Mouse (Mus musculus) natural killer cell, adult 2 months (primary cell): ENCODE data around the gene Rnasek.

Source experiments
- DNase-seq, 2 experiments: peaks; one replicate each; pipeline ENCODE4 v3.0.0; 2022; ENCODE audit warnings: low spot score in 2 of 2

Rnasek gene

DNA sequence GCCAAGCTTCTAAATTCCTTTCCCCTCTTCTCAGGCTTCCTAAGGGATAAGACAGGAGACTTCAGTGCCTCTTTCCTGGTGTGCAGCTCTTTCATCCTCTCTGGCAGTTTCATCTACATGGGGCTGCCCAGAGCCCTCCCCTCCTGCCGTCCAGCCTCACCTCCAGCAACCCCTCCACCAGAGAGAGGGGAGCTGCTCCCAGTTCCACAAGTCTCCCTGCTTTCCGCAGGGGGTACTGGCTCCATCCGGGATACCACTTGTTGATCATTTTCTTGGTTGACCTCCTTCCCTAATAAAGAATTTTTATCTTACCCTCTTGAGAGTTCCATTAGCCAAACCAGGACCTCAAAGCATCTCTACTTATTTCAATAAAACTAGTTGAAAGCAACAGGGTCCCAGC lies 23.5 kb downstream of the Rnasek start:
- DNase-seq = no peak

DNA sequence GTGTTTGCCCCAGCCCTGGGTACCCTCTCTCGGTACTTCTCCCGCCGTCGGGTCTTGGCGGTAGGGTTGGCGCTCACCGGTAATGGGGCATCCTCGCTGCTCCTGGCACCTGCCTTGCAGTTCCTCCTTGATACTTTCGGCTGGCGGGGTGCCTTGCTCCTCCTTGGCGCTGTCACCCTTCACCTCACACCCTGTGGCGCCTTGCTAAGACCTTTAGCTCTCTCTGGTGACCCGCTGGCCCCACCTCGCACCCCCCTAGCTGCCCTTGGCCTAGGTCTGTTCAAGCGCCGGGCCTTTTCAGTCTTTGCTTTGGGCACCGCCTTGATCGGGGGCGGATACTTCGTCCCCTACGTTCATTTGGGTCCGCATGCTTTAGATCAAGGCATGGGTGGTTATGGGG lies 24.3 kb downstream of the Rnasek start:
- DNase-seq = no peak

DNA sequence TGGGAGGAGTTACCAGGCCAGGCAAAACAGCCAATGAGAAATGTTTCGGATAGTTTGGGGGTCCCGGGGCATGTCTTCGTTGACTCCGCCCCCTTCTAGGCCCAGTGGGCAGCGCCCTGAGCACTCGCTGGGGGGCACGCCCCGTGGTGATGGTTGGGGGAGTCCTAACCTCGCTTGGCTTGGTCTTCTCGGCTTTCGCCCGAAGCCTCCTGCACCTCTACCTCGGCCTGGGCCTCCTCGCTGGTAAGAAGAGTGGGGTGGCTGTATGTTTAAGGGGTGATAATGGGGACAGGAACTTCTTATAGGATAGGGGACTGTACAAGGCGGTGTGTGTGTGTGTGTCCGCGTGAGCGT lies 24.8 kb downstream of the Rnasek start:
- DNase-seq = no peak

DNA sequence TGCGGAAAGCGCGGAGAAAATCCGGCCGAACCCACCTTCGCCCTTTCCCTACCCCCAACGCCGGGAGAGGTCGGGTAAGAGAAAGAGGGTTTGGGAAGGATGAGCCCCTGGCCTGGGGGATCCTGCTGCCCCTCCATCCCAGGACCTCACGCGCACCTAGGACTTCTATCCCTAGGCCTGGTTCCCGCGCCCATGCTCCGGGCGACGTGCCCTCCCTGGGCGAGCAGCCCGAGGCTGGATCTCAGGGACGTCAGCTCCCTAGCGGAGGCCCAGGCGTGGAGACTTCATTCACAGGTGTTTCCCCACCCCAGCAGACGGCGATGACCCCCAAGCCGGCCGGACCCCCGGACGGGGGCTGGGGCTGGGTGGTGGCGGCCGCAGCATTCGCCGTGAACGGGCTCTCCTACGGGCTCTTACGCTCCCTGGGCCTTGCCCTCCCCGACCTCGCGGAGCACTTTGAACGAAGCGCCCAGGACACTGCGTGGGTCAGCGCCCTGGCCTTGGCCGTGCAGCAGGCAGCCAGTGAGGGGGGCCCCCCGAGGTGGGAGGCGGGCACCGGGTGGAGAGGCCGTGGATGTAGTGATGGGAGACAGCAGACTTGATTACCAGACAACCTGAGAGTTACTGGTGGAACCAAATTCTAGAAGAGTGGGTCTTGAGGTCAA lies 25.3 kb downstream of the Rnasek start:
- no peak for DNase-seq

DNA sequence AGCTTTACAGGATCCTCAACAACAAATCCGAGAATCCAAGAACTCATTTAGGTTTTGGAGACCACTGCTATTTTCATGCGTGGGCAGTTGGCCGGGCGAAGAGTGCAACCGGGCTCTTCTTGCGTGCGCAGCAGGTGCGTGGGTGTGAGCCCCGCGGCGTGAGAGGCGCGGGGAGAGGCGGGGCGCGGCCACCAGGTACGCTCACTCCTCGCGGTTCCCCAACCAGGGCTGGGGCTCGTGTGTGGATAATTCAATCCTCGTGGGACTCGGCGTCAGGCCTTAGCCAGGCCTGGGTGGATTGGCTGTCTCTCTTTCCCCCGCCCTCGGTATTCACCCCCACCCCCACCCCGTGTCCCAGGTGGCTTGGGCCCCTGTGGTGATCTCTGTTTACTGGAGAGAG lies 25.9 kb downstream of the Rnasek start:
- no peak for DNase-seq

DNA sequence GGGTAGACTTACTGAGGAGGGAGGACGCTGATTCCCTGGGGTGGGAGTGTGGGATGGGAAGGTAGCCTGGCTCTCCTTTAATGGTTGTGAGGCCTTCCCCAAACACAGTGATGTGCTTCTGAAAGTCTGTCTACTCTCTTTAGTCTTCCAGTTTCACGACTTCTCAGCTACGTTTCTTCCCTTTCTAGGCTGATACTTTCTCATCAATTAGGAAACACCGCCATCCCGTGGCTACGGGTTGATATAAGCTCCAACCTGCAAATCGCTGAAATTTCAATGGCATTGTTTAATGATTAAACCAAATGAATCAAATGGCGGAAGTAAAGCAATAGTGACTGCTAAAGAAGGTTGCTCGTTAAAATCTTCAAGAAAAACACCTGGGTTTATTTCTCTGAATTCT lies 26.7 kb downstream of the Rnasek start:
- peak in 1 of 2 experiments; percentile 55 for DNase-seq

DNA sequence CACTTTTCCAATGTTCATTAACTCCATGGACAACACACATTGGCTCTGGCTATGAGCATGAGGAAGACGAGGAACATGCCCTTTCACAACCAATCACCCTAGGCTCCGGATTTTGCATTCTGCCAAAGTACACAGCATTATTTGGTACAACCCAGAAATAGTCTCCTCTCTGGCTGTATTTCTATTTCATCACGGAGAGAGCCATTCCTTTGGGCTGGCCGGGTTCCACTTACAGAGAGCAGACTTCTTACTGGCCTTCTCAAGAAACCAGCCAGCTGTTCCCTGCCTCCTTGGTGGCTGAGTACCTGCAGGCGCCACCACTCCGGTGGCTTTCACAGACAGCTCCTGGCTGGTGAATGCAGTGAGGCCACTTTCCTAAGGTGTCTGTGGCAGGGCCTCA lies 27.2 kb downstream of the Rnasek start, which contains the start of gene Slc16a11:
Slc16a11 (plus strand) TSS at position 330 of the 400 bp plus-strand sequence.
- no peak for DNase-seq

DNA sequence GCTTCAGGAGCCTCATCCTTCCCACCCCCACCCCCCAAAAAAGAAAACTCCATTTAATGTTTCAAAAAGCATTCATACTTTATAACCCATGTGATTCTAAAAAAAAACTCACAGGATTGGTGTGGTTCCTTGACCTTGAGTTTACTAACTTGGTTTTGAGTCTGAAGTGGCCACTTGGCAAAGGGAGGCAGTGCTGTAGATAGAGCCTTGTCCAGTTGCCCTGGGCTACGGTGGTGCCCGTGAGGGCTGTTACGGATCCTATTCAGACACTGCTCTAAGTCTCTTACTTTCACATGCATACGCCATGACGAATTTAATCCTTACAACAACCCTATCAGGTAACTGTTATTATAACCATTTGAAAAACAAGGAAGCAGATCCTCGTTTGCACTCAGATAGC lies 27.7 kb downstream of the Rnasek start:
- DNase-seq = no peak

DNA sequence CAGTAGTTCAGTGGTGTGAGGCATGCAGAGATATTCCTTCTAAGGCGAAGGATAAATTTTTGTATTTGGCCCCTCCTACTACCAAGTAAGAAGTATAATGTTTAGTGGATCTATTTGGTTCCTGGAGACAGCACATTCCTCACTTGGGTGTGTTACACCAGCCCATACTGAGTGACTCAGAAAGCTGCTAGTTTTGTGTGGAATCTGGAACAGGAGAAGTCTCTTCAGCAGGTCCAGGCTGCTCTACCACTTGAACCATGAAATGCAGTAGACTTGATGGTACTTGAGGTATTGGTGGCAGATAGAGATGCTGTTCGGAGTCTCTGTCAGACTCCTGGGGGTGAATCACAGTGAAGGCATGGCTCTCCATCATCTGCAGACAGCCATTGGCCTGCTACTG lies 29.0 kb downstream of the Rnasek start:
- no peak for DNase-seq

DNA sequence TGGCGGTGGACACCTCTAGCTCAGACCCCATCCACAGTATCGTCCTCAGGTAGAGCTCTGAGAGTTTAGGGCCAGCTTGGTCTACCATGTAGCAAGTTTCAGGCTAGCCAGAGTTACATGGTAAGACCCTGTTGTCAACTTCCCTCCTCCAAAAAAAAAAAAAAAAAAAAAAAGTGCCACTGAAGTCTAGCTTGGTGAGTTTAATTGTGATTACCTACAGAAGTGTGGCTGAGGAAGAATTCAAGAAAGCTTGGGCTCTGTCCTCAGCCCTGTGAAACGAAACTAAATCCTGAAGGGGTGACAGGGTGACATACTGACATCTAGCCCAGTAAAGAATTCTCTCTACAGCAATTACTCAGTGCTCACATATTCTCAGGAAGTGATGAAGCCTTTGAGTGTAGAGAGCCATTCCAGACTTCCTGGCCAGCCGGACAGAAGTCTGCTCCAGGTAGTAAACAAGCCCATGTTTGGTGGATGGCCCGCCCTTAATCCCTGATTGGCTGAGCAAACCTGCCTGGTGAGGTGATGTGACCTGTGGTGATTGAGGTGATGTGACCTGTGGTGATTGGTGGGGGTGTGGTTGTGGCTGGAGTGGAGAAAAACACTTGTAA lies 30.8 kb downstream of the Rnasek start:
- DNase-seq = no peak

DNA sequence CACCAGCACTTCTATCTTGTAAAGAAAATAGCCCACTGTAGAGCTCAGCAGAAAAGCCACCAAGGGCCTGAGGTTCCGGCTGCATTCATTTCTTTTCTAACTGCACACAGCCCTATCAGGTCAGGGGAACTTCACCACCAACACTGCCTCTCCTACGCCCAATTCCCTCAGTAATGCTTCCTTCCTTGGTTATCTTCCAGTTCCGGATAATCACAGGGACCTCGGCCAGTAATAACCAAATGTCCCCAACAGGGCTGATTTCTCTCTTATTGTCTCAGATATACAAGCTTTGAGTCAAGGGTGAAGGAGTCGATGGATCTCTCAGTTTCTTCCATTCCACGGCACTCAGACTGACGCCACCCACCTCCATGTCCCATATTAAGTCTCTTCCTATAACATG lies 32.4 kb downstream of the Rnasek start:
- DNase-seq = no peak

DNA sequence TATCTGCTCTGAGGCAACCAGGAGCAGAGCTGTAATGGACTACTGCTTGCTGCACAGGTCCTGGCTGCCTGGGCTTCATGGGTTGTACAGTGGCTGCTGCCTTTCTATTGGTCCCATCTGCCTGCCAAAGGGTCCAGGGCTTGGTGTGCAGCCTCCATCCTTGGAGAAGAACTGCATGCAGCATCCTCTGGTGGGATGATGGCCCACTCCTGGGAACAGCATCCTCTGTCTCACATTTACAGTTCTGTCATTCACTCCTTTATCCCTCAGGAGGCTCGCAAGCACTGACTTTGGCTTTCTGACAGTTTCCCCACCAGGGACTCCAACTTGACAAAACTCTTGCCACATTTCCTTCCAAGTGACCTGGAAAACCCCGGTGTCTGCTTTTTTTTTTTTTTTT lies 32.8 kb downstream of the Rnasek start:
- no peak for DNase-seq

DNA sequence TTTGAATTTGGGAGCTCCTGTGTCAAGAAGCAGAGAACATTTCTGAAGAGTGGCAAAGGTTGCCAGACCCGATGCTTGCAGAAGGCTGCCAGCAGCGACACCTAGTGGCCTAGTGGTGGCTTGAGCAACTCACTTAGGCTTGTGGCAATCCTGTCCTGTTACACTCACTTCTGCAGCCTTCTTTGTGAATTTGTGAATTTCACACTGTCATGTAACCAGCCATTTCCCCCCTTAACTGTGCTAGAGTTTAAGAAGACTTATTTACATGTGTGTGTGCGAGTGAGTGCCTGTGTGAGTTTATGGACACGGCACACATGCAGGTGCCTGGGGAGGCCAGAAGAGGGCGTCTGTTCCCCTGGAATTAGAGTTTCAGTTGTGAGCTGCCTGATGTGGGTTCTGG lies 38.0 kb downstream of the Rnasek start:
- peak; percentile 75 to 78 for DNase-seq

DNA sequence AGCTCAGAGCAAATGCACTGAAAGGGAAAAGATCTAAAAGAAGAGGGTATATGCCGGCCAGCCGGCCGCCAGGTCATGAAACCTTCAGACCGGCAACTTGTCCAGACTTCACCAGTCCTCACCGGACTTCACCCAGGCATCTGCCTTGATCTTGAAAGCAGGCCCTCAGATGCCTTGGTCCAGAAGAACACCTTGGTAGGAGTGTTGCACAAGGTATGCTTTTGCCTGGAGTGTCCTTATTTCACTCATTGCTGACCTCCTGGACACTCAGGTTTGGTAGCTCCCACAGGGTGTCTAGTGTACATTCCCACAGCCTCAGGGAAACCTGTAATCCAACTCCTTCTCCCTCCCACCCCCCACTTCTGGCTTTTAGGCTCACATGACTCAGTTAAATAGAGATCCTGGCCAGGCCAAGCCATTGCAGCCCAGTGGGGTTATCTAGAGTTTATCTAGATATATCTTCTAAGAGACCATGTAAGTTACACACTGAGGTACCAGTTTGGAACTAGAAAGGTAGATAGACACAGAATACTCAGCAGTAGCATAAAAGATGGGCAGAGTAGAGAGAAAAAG lies 39.5 kb downstream of the Rnasek start:
- no peak for DNase-seq

DNA sequence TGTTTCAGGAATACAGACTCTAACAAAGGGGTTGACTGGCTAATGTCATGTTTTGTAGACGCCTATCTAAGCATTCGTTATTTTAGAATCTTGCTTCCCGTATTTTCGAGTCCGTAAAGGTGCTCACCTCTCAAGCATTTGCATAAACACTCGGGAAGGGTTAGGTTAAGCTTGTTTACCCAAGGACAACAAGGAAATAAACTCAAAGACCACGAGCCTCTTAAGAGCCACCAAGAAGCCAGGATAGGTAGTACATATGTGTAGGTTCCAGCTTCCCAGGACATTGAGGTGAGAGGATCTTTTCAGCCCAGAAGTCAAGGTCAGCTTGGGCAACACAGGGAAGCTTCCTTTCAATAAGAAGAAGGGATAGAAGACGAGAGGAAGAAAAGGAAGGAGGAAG lies 40.5 kb downstream of the Rnasek start:
- no peak for DNase-seq

DNA sequence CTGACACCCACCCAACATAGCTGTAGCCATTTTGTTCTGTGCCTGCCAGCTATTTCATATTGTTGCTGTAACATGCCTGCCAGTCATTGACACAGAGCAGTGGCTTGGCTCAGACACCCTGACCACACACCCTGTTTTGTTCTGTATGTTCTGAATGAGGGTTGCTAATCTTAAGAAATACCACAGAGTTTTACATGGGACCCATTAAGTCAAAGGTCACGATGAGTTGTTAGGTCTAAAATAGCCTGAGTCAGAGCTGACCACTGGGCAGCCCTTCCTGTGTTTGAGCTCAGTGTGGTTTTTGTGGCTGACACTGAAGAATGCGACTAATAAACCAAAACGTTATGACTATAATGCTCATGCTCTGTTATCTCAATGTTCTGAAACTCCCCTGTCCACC lies 41.3 kb downstream of the Rnasek start:
- DNase-seq = peak; percentile 58 to 80

DNA sequence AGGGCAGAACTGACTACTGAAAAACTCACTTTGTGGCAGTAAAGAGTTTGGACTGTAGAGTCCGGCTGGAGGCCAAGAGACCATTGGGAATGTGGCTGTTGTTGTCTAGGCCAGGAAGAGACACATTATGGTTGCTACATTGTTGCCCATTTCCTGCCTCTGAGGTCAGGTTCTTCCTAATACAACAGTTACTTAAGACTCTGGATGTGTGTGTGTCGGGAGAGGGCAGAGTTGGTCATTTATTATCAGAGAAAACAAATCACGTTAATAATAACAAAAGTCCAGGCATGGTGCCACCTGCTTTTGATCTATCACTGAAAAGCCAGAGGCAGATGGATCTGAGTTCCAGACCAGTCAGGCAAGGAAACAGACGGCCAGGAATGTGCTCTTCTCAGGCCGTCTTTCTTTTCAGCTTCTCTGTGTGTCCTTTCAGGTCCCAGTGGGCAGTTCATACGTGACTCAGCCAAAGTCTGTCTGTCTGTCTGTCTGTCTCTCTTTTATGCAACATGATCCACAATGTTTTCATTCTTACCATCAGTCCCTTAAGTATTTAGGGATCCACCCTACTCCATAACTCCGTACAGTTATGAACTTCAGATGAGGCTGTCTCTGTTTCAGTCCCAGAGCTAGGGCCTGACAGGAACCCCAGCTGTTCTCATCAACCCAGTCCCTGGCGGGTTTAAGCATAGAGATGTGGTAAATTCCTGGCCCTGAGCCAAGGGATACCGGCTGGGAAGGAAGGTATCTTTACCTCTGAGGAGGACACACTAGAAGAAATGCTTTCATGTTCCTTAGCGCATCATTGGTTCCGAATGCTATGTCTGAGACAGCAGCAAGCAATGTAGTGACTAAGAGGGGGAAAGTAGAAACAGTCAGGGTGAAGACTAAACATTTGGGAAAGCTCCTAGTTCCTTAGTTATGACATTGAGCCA lies 46.0 kb downstream of the Rnasek start:
- no peak for DNase-seq

DNA sequence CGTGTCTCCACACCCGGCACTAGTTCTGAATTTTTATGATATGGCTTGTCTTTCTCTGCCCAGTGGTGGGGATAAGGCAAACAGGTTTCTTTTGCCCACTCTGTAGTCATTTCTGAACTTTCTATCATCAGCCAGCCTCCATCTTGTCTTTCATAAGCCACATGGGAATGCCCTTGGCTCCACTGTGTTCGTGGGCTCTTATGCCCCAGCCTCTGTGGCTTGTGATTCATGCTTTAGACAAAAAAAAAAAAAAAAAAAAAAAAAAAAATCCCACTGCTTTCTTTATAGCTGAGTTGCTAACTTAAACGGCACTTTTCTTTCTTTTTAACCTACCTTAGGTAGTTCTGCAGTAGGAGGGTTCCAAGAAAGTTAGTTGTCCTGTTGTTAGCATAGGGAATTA lies 47.5 kb downstream of the Rnasek start:
- no peak for DNase-seq

DNA sequence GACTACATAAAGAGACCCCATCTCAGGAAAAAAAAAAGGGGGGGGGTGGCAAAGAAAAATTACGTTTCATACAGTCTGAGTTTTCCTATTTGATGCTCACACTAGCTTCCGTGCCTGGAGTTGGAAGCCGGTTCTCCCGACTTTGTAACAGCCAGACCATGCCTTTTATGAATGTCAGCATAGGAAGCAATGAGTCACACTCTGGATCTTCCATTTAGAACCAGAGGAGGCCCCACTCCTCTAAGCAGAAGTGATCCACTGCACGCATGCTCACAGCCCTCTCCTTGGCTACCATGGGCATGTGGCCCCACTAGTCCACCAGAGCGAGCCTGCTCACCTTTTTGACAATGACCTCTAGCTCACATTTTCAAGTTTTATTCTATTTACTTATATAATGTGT lies 48.5 kb downstream of the Rnasek start:
- DNase-seq = no peak

DNA sequence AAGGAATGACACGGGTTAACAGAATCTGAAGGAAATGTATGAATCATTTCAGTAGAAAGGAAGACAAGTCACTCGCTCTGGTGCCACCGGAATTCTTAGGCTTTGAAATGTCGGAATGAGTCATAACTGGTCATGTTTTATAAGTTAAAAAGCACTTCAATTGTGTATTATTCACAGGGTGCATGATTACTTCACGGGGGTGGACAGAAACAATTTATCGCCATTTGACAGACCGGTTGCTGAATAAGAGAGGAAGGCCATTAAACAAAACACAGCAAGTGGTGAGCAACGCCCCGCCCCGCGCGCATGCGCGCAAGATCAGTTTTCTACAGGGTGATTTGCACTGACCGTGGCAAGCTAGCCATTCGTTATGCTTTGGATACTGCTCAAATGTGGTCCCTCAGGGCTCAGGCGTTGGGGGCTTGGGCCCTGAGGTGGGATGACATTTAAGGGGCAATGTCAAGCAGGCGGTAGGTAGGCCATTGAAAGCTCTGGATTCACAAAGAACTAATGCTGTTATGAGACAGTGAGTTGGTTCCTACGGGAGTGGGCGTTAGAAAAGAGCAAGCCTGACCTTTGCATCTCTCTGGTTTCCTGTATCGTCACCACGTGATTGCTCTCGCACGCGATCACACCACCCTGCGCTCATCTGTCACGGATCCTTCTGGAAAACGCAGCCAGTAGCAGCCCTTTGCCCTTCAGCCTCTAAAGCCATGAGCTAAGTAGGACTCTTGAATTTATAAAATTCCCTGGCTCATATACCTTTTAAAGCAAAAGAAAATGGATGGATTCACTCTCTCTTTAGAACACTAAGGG lies 50.1 kb downstream of the Rnasek start:
- DNase-seq = no peak
